Mouse (Mus musculus) intestine, postnatal 0 days (tissue): ENCODE measurements at regions not wholly inside any gene's neighbourhood (a gene's known extent, or its start where the extent isn't known, plus 50 kb on each side); places are given as distances from the start of the nearest gene placed in this dataset.
A peak's percentile ranks its signal among the peaks of the same experiment; 100 is the strongest.

ENCODE experiments used
- ATAC-seq: fragments of 200-750 bp; cut with Nextera tagmentation; 2 replicates; pipeline ENCODE4 v1.8.0; 2017; ENCODE audit warnings: mild to moderate bottlenecking, moderate TSS enrichment, moderate library complexity
- H3K27ac ChIP-seq: fragments of 300-500 bp; sonication (generic); 2 replicates; pipeline ENCODE4 v1.5.1; 2014; ENCODE audit warnings: mild to moderate bottlenecking, low read depth, low read length, moderate library complexity
- H3K27me3 ChIP-seq: fragments of 300-500 bp; sonication (generic); replicated peaks from 2 replicates; pipeline ENCODE4 v1.6.1; 2014; ENCODE audit warnings: low read length, mixed read lengths; ENCODE audit not compliant: control insufficient read depth, insufficient read depth
- H3K36me3 ChIP-seq: fragments of 300-500 bp; sonication (generic); 2 replicates; pipeline ENCODE4 v1.6.1; 2014; ENCODE audit warnings: mild to moderate bottlenecking, moderate library complexity; ENCODE audit not compliant: control insufficient read depth, insufficient read depth
- H3K4me1 ChIP-seq: fragments of 300-500 bp; sonication (generic); replicated peaks from 2 replicates; pipeline ENCODE4 v1.6.1; 2014; ENCODE audit warnings: antibody characterized with exemption, low read length, mixed read lengths; ENCODE audit not compliant: control insufficient read depth, insufficient read depth
- H3K4me2 ChIP-seq: fragments of 300-500 bp; sonication (generic); replicated peaks from 2 replicates; pipeline ENCODE4 v1.6.1; 2014; ENCODE audit warnings: low read depth, mild to moderate bottlenecking, moderate library complexity
- H3K4me3 ChIP-seq: fragments of 300-500 bp; sonication (generic); 2 replicates; pipeline ENCODE4 v1.5.1; 2014; ENCODE audit warnings: low read depth, low read length
- H3K9ac ChIP-seq: fragments of 300-500 bp; sonication (generic); 2 replicates; pipeline ENCODE4 v1.6.1; 2014; ENCODE audit warnings: mild to moderate bottlenecking, low read depth, low read length
- H3K9me3 ChIP-seq: fragments of 300-500 bp; sonication (generic); 2 replicates; pipeline ENCODE4 v1.6.1; 2016; ENCODE audit warnings: mixed run types; ENCODE audit not compliant: control insufficient read depth
- CTCF ChIP-seq: sonication (generic); IDR thresholded peaks from 2 replicates; pipeline ENCODE4 v1.5.1; 2016; ENCODE audit warnings: low read depth, mild to moderate bottlenecking, control low read depth, antibody characterized with exemption, moderate library complexity
- WGBS: fragments of 180-500 bp; shearing (Covaris S2); extraction: QIAGEN DNeasy Blood & Tissue Kit; methylation state at CpG from one replicate; pipeline ENCODE4 v1.1.7; 2014; 5-methylcytosine and 5-hydroxymethylcytosine counted together

DNA sequence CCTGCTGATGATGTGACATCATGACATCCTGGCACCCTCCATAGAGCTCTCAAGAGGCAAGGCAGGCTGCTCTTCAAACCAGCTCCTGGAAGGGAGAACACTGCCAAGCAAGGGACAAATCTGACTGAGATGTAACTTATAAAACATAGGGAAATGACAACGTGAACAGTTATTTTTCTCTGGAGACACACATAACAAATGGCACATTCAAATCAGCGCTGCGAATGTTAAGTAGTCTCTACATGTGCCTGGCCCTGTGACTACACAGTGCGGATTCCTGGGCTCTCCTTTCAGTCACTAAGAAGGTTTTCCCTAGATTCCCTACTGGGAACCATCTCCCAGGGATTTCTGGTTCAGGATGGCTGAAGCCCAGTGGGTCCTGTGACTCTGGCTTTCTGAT lies 121.4 kb upstream of the Npvf start:
- H3K4me2 ChIP-seq = no peak overlapping the region
- 0 out of 2 replicates have a peak, but pooled peaks cover 5% of the 10 kb centered on the region for H3K4me1 ChIP-seq
- no peak for ATAC-seq
- TF ChIP-seq CTCF = no peak
- no peaks in the 10 kb centered on the region for H3K36me3 ChIP-seq
- H3K9me3 ChIP-seq = no peaks in the 10 kb centered on the region; the same call in 1 of the 2 replicates
- WGBS = 89% methylated on average over 4 of the region's 4 CpGs
- no peak overlapping the region for H3K4me3 ChIP-seq
- no peaks in the 10 kb centered on the region for H3K27me3 ChIP-seq
- H3K27ac ChIP-seq = no peak overlapping the region
- no peak overlapping the region for H3K9ac ChIP-seq

- Histone ChIP-seq H3K4me3 (no peak overlapping the region), H3K27ac (no peak overlapping the region), H3K9ac (no peak overlapping the region), H3K27me3 (no peaks in the 10 kb centered on the region), H3K4me2 (no peak overlapping the region), H3K36me3 (no peaks in the 10 kb centered on the region), H3K4me1 (0 out of 2 replicates have a peak, but pooled peaks cover 5% of the 10 kb centered on the region), H3K9me3 (no peaks in the 10 kb centered on the region; the same call in 1 of the 2 replicates)
- TF ChIP-seq CTCF = no peak
- ATAC-seq = no peak
- WGBS = 64% methylated on average over 11 of the region's 11 CpGs
These were observed 122.1 kb upstream of the Npvf start for GRCm38 (mm10) chr6:50776236-50776832.

DNA sequence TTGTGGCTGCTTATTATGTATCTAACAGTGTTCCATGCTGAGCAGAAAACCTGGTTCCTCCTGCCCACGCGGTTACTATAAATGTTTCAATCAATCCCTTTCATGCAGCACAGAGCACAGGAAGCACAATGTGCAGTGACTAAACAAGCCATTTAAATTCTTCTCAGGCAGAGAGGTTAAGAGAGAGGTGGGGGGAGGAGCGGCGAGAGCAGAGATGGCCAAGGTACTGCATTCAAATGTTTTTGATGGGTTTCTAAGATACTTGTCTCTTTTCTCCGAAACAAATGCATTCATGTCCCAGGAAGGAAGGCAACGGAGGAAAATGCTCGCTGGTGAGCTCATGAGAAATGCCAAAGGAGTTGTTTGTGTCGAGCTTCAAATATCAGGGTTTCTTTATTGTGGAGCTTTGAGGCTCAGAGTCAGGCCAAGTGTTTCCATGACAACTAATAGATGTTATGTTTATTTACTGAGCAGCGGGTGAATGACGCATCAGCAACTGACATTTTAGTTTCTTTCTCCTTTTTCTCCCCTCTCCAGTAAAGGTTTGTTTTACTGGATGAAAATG lies 122.8 kb upstream of the Npvf start:
- no peaks in the 10 kb centered on the region for H3K27me3 ChIP-seq
- H3K9me3 ChIP-seq = no peaks in the 10 kb centered on the region; the same call in 1 of the 2 replicates
- H3K27ac ChIP-seq = no peak overlapping the region
- H3K4me3 ChIP-seq = no peak overlapping the region
- no peak overlapping the region for H3K9ac ChIP-seq
- peak overlapping the region; percentile 18; the same call in 1 of the 2 replicates for H3K4me2 ChIP-seq
- H3K4me1 ChIP-seq = 0 out of 2 replicates have a peak, but pooled peaks cover 5% of the 10 kb centered on the region
- no peak for TF ChIP-seq CTCF
- H3K36me3 ChIP-seq = no peaks in the 10 kb centered on the region
- ATAC-seq = no peak
- 12% methylated on average over 10 of the region's 10 CpGs for WGBS

DNA sequence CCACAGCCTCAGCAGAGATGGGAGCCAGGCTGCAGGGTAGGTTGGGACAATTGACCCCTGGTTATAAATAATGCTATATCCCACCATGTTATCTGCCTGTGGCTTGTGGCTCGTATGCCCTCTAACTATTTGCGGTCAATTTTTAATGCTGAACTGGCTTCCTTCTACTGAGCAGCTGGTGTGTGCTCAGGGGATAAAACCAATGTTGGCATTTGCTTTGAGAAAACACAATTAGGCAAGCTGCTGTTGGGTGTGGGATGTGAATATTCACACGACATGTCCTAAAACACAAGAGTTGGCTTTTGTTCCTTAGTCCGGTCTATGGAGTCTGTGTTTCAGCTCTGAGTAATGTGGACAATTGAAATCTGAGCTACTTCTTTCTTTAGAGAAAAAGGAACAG lies 123.6 kb upstream of the Npvf start:
- 81% methylated on average over 4 of the region's 4 CpGs for WGBS
- no peaks in the 10 kb centered on the region for H3K36me3 ChIP-seq
- H3K9me3 ChIP-seq = no peaks in the 10 kb centered on the region; the same call in 1 of the 2 replicates
- H3K27me3 ChIP-seq = no peaks in the 10 kb centered on the region
- no peak overlapping the region for H3K4me3 ChIP-seq
- ATAC-seq = no peak
- no peak overlapping the region for H3K27ac ChIP-seq
- no peak overlapping the region for H3K9ac ChIP-seq
- TF ChIP-seq CTCF = no peak
- H3K4me2 ChIP-seq = no peak overlapping the region
- 0 out of 2 replicates have a peak, but pooled peaks cover 5% of the 10 kb centered on the region for H3K4me1 ChIP-seq

DNA sequence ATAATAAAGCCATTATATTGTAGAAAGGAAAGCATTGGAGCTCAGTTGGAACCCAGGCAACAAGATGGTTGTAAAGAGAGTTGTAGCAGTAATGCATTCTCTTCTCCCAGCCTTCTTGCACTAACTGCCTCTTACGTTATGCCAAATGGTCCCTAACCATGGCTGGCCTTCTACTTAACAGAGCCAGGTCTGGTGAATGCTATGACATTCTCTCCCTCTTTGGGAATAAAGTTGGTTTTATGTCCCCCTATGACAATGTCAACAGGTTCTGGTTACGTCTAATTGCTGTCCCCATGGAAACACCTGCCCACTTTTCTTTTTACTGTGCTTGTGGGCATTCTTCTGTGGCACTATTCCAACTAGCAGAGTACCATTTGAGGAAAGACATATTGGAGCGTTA lies 126.4 kb upstream of the Npvf start:
- no peak overlapping the region for H3K9ac ChIP-seq
- ATAC-seq = no peak
- no peak overlapping the region for H3K4me3 ChIP-seq
- no peak for TF ChIP-seq CTCF
- H3K27me3 ChIP-seq = no peaks in the 10 kb centered on the region
- H3K27ac ChIP-seq = no peak overlapping the region
- no peaks in the 10 kb centered on the region; the same call in 1 of the 2 replicates for H3K9me3 ChIP-seq
- H3K36me3 ChIP-seq = no peaks in the 10 kb centered on the region
- 0 out of 2 replicates have a peak, but pooled peaks cover 5% of the 10 kb centered on the region for H3K4me1 ChIP-seq
- WGBS = 94% methylated on average over 3 of the region's 3 CpGs
- H3K4me2 ChIP-seq = no peak overlapping the region

DNA sequence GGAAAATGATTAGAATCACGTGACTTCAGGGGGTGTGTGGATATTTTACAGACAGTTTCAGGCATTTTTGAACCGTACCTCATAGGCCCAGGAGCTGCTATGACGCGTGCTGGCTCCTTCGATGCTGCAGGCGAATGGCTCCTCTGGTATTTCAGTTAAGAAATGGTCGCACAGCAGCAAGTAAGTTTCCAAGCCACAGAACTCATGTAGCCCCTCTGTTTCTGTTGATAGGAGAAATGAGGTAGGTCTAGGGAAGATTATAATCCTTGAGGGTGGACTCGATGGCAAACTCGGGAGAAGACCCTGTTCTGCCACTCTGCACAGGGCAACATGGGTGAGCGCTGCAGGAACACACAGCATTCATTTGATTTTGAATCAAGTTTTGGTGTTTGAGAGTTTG lies 127.0 kb upstream of the Npvf start:
- H3K4me1 ChIP-seq = 0 out of 2 replicates have a peak, but pooled peaks cover 5% of the 10 kb centered on the region
- no peak overlapping the region for H3K27ac ChIP-seq
- no peaks in the 10 kb centered on the region; the same call in 1 of the 2 replicates for H3K9me3 ChIP-seq
- H3K9ac ChIP-seq = no peak overlapping the region
- H3K36me3 ChIP-seq = no peaks in the 10 kb centered on the region
- no peak overlapping the region for H3K4me3 ChIP-seq
- WGBS = 90% methylated on average over 10 of the region's 10 CpGs
- no peak for TF ChIP-seq CTCF
- ATAC-seq = no peak
- no peak overlapping the region for H3K4me2 ChIP-seq
- H3K27me3 ChIP-seq = no peaks in the 10 kb centered on the region
